Mouse (Mus musculus) forebrain, postnatal 0 days (tissue): ENCODE data around the gene Serping1. TPM values are rescaled to one million over a fixed set of nuclear protein-coding genes. Genes with fewer than 3 reads are reported as not detected.
A peak's percentile ranks its signal among the peaks of the same experiment; 100 is the strongest.
"Not testable (repeated sequence)": the region's sequence is repeated elsewhere in the genome, so short reads cannot be mapped to it uniquely, and the experiment has no call there.

ENCODE experiments used
- ATAC-seq: fragments of 200-750 bp; cut with Nextera tagmentation; 2 replicates; pipeline ENCODE4 v1.8.0; 2017; ENCODE audit warnings: mild to moderate bottlenecking, moderate library complexity
- DNase-seq: peaks from one replicate; pipeline ENCODE4 v3.0.0-alpha.2; 2015
- H3K27ac ChIP-seq: fragments of 300-500 bp; sonication (generic); 2 replicates; pipeline ENCODE4 v1.5.1; 2014; ENCODE audit warnings: low read depth, mild to moderate bottlenecking, antibody characterized with exemption, low read length, moderate library complexity, mixed read lengths
- H3K27me3 ChIP-seq: fragments of 300-500 bp; sonication (generic); 2 replicates; pipeline ENCODE4 v1.6.1; 2014; ENCODE audit warnings: mild to moderate bottlenecking, low read length, mixed read lengths; ENCODE audit not compliant: insufficient read depth
- H3K36me3 ChIP-seq: fragments of 300-500 bp; sonication (generic); 2 replicates; pipeline ENCODE4 v1.6.1; 2014; ENCODE audit warnings: mild to moderate bottlenecking, moderate library complexity; ENCODE audit not compliant: insufficient read depth
- H3K4me1 ChIP-seq: fragments of 300-500 bp; sonication (generic); 2 replicates; pipeline ENCODE4 v1.6.1; 2014; ENCODE audit warnings: antibody characterized with exemption; ENCODE audit not compliant: insufficient read depth
- H3K4me2 ChIP-seq: fragments of 300-500 bp; sonication (generic); 2 replicates; pipeline ENCODE4 v1.6.1; 2014; ENCODE audit warnings: low read depth, mild to moderate bottlenecking, moderate library complexity
- H3K4me3 ChIP-seq: fragments of 300-500 bp; sonication (generic); 2 replicates; pipeline ENCODE4 v1.5.1; 2014; ENCODE audit warnings: low read depth, low read length, mixed read lengths
- H3K9ac ChIP-seq: fragments of 300-500 bp; sonication (generic); 2 replicates; pipeline ENCODE4 v1.6.1; 2014; ENCODE audit warnings: mild to moderate bottlenecking
- H3K9me3 ChIP-seq: fragments of 300-500 bp; sonication (generic); 2 replicates; pipeline ENCODE4 v1.6.1; 2016; ENCODE audit warnings: low read length
- CTCF ChIP-seq: sonication (generic); IDR thresholded peaks from 2 replicates; pipeline ENCODE4 v1.5.1; 2016; ENCODE audit warnings: antibody characterized with exemption, control low read depth, low read depth
- WGBS: fragments of 180-500 bp; shearing (Covaris S2); extraction: QIAGEN DNeasy Blood & Tissue Kit; methylation state at CpG from one replicate; pipeline ENCODE4 v1.1.7; 2014; 5-methylcytosine and 5-hydroxymethylcytosine counted together
- polyA plus RNA-seq: library from polyadenylated mRNA; unstranded; fragments of >200 nt; fragmentation: Nextera tagmentation; extraction: Ambion mirVana; gene quantifications from 2 replicates; pipeline ENCODE4 v1.2.1, GENCODE M21; 2015
- total RNA-seq: library from RNA; depleted of rRNA; stranded (reverse); fragments of >200 nt; gene quantifications from 2 replicates; pipeline ENCODE4 v1.2.3, GENCODE M21; 2014

Serping1 gene
- total and polyA plus RNA-seq, 2 experiments from 2014 or later, result 19.2 to 24.8 TPM

DNA sequence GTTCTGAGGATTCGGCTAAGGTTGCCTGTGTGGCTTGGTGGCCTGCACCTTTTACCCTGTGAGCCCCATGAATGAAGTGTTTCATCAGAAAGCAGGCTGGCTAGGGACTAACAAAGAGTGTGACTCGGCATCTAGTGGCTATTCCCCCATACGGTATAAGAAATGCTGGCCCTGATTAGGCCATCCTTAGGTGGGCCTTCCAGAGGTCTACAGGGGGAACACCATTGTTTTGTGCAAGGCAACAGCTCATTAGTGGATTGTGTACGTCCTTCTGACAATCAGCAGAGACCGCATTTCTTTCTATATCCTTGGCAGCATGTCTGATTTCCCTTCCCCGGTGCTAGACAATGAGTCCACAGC is 35.3 kb upstream of the Serping1 start:
- Histone ChIP-seq H3K36me3 (no peaks in the 10 kb centered on the region), H3K9me3 (no peaks in the 10 kb centered on the region), H3K27ac (no peak overlapping the region; the same call in 1 of the 2 replicates), H3K4me3 (no peak overlapping the region), H3K27me3 (no peaks in the 10 kb centered on the region), H3K9ac (no peak overlapping the region), H3K4me1 (no peaks in the 10 kb centered on the region), H3K4me2 (peak overlapping the region; percentile 43)
- 45% methylated on average over 6 of the region's 6 CpGs for WGBS
- ATAC-seq (peak; percentile 17), DNase-seq (no peak)
- no peak for TF ChIP-seq CTCF

- Histone ChIP-seq H3K36me3 (no peaks in the 10 kb centered on the region), H3K27me3 (no peaks in the 10 kb centered on the region), H3K4me1 (no peaks in the 10 kb centered on the region), H3K9ac (no peak overlapping the region), H3K4me3 (no peak overlapping the region), H3K9me3 (no peaks in the 10 kb centered on the region), H3K4me2 (no peak overlapping the region), H3K27ac (no peak overlapping the region)
- no peak for TF ChIP-seq CTCF
- ATAC-seq (no peak), DNase-seq (no peak)
Observed at GRCm38 (mm10) chr2:84809330-84809729, 34.1 kb upstream of the Serping1 start.

GRCm38 (mm10) chr2:84806546-84806945 is 31.3 kb upstream of the Serping1 start:
- Histone ChIP-seq H3K4me3 (no peak overlapping the region), H3K4me2 (no peak overlapping the region), H3K9me3 (no peaks in the 10 kb centered on the region), H3K36me3 (no peaks in the 10 kb centered on the region), H3K27me3 (no peaks in the 10 kb centered on the region), H3K4me1 (no peaks in the 10 kb centered on the region), H3K9ac (no peak overlapping the region), H3K27ac (no peak overlapping the region)
- 79% methylated on average over 5 of the region's 5 CpGs for WGBS
- TF ChIP-seq CTCF, result no peak
- DNase-seq (no peak), ATAC-seq (no peak)

- H3K4me3 ChIP-seq, result no peak overlapping the region
- no peaks in the 10 kb centered on the region for H3K4me1 ChIP-seq
- no peak overlapping the region for H3K27ac ChIP-seq
- WGBS, result 92% methylated on average over 7 of the region's 7 CpGs
- no peaks in the 10 kb centered on the region for H3K36me3 ChIP-seq
- TF ChIP-seq CTCF, result no peak
- no peak overlapping the region for H3K9ac ChIP-seq
- DNase-seq (no peak), ATAC-seq (no peak)
- no peak overlapping the region for H3K4me2 ChIP-seq
- H3K9me3 ChIP-seq, result no peaks in the 10 kb centered on the region
- no peaks in the 10 kb centered on the region for H3K27me3 ChIP-seq
Observed at GRCm38 (mm10) chr2:84803963-84804362, 28.7 kb upstream of the Serping1 start.

DNA sequence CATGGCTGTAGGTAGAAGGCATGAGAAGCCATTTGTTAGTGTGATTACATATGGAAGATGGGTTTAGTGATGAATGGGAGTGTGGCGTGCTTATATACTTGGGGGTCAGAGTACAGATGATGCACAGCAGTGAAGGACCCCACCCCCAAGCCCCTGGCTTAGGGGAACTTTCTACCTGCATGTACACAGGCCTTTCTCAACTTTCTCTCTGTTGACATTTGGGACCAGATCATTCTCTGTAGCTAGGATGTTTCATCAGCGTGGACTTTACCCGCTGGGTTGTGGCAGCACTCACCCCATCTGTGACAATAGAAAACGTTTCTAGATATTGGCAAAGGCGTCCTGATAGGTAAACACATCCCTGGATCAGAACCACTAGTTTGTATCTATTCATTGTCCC is 26.0 kb upstream of the Serping1 start:
- not testable (repeated sequence) for H3K36me3 ChIP-seq, ATAC-seq, H3K4me3 ChIP-seq, H3K9me3 ChIP-seq, DNase-seq, H3K4me2 ChIP-seq, H3K27ac ChIP-seq, H3K4me1 ChIP-seq, H3K27me3 ChIP-seq, H3K9ac ChIP-seq
- WGBS, result 87% methylated on average over 5 of the region's 5 CpGs

GRCm38 (mm10) chr2:84800304-84800703 is 25.1 kb upstream of the Serping1 start:
- Histone ChIP-seq H3K27ac (no peak overlapping the region), H3K27me3 (no peaks in the 10 kb centered on the region), H3K9me3 (no peaks in the 10 kb centered on the region), H3K4me1 (no peaks in the 10 kb centered on the region), H3K4me3 (no peak overlapping the region), H3K36me3 (no peaks in the 10 kb centered on the region), H3K9ac (no peak overlapping the region), H3K4me2 (no peak overlapping the region)
- no peak for TF ChIP-seq CTCF
- DNase-seq, result no peak
- WGBS, result 86% methylated on average over 4 of the region's 4 CpGs
- no peak for ATAC-seq

GRCm38 (mm10) chr2:84799041-84799561 is 23.9 kb upstream of the Serping1 start:
- Histone ChIP-seq H3K27me3 (no peaks in the 10 kb centered on the region), H3K4me1 (no peaks in the 10 kb centered on the region), H3K4me2 (peak overlapping the region; percentile 92), H3K9ac (peak overlapping the region; percentile 43), H3K27ac (no peak overlapping the region), H3K9me3 (no peaks in the 10 kb centered on the region), H3K4me3 (peak overlapping the region; percentile 52), H3K36me3 (no peaks in the 10 kb centered on the region)
- ATAC-seq, result peak; percentile 61
- peak; percentile 73 for TF ChIP-seq CTCF
- WGBS, result 4% methylated on average over 12 of the region's 16 CpGs
- DNase-seq, result peak; percentile 81
